Mouse (Mus musculus): ENCODE measurements around the gene Erc2.

The Erc2 gene

DNA sequence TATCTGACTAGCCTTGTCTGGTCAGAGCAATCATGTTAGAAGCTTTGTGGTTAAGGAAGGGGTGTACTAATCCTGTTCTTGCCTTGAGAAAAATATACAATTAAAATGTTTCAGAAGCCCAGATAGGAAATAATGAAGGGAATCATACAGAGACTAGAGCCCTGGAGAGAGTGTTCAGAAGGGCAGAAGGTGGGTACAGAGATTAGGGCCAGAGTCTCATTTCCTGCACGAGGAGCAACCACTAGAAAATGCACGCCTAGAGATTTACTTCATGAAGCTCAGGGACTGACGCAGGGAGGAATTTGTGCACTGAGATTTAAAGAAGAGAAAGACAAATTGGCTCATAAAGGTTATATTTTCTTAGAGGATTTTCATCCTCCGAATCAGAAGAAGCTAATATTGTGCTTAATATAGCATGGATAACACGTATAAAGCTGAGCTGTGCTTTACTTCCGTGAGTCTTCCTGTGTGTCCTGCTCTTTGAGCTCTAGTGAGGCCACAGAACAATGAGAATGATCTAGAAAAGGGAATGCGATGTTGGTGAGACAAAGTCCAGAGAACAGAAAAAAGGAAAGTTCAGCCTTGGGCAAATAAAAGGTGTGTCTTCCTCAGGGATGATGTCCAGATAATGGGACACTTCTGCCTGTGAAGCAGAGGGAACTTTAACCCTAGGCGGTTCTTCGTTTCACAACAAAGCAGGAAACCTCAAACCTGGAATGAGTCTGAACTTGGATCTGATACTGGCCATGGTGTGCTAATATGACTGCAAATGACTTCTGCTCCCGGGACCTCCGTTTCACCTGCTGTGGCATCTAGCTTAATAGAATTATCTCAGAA lies 45.0 kb downstream of the Erc2 start:
- no peak for DNase-seq (ENCODE audit: low spot score)

DNA sequence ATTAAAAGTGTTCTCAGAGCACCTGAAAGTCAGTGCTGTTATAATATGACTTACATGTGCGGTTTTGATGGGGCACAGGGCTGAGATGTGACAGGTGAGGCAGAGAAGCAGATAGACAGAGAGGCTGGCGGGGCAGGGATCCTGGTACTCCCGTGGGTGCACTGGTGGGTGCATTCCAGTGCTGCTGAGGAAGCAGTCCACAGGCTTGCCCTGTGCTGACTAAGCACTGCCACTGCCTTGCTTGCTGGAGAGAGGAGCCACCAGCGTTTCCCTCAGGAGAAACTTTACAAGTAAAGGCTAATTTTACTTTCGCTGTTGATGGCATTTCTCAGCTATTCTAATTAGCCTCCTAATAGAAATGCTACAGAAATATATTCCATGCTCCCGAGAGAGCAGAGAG lies 45.9 kb downstream of the Erc2 start:
- DNase-seq (ENCODE audit: low spot score) = no peak

DNA sequence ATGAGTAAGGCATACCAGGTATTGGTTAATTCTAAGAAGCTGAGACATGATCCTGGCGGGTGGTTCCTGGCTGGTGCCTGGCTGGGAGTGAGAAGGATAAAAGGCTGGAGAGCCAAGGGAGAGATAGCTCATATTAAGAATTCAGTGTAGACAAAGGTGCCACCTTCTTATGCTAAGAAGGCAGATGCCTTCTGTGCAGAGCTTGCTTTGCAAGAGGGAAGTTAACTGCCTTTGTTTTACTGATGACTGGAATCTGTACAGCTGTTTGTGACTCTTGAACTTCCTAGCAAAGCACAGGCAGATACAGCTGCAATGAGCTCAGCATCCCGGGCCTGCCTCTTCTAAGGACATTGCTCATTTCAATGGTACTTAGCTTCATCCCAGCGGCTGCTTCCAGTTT lies 47.7 kb downstream of the Erc2 start:
- DNase-seq (ENCODE audit: low spot score) = no peak

DNA sequence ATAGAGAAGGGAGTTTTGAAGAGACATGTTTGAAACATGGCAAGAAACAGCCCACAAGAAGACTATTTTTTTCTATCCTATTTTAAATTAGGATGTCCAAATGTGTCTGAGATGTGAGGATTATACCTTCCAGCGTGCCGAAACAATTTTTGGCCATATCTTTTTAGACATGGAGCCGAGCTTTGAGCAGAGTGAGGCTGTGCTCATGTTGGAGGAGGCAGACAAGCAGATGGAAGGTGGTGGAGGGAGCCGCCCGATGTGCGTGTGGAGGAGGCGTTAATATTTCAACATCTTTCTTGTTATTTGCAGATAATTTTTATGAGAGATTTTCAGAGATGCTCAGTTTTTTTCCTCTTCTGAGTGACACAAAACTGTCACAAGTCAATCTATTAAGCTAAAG lies 50.5 kb downstream of the Erc2 start:
- DNase-seq (ENCODE audit: low spot score) = no peak

DNA sequence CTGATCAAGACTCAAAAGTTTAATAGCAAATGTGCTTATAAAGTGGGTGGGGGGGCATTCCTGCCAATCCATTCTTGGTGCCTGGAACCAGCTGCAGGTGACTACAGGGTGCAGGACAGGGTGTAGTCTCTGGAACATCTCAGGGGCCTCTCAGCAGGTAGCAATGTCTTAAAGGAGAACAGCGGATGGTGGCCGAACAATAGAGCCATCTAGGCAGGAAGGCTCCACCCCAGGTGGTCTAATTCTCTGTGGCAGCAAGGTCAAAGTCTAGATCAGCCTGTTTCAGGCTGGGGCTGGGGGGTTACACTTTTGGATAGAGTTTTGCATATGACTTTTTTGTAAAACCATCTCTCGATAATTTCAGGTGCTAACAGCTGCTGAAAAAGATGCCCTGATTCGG lies 51.9 kb downstream of the Erc2 start:
- DNase-seq (ENCODE audit: low spot score) = no peak

DNA sequence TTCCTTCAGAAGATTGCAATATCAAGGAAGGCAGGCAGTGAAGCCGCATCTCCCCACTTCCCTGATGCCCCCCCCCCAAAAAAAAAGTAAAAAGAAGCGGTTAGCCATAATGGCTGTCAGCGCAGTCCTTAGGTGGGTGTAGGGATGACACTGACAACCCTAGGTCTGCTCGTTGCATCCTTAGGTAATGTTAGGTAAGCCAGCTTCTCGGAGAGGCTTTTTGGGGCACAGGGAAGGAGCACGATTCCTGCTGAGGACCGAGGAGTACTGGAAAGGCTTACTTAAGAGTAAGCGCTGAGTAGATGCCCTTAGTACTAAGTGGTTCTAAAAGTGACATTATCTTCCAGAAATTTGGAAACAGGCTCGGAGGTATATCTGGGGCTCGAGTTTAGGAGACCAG lies 52.3 kb downstream of the Erc2 start:
- no peak for DNase-seq (ENCODE audit: low spot score)

DNA sequence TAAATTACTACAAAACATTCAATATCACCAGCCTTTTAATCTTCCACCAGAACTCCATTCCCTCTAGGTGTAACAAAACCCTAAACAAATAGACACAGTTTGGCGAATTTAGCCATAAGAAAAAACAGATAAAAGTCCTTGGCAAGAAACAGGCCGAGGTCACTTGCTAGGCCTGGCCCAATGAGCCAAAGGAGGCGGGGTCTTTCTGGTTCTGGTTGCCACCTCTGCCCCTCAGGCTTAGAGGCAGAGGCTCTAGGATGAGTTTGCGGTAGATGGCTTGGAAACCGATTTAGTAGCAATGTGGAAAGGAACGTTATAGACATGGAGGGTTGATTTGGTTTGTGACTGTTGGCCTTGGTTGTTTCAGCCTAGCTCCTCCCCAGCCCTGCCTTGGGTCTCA lies 52.8 kb downstream of the Erc2 start:
- no peak for DNase-seq (ENCODE audit: low spot score)

DNA sequence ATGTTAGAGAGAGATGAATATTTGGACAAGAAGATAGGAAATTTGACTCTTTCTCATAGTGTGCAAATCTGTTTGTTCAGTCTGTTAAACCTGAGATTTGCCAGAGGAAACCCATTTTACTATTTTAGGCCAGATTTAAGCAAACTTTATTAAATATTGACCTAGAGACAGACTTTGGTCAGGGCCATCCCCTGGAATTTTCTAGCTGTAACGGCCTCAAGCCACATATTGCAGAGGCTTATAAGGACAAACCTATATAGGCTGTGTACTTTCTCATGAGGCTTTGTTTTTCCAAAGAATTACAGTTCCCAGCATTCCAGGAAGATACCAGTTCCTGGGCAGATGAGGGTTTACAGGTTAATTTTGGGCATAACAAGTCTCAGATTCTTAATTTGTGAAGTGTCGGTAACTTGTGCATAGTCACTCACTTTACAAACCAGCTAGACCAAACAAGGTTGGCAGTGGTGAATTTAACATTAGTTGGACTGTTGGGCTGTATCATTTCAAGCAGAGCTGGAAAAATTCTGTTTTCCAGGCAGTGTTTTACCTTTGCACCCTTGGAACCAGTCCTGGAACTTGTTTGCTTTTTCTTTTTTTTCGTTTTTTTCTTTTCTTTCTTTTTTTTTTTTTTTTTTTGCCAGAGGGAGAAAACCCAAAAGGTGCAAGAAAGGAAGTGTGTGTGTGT lies 60.3 kb downstream of the Erc2 start:
- no peak for DNase-seq (ENCODE audit: low spot score)

DNA sequence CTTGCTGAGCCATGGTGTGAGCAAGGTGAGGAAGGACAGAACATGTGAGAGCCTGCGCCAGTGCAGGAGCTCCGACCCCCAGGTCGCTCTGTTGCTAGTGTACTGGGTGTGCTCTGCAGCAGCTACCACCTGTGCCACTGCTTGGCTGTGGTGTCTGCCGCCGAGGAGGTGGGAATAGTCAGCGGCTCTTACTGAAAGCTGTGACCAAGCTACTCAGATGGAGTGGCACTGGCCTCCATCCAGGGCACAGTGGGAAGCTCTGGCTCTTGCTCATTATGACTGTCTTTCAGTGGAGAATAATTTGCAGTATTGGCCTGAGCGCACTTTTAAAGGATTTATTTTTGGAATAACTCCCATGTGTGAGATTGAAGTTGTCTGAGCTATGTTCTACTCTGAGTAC lies 73.6 kb downstream of the Erc2 start:
- no peak for DNase-seq (ENCODE audit: low spot score)

DNA sequence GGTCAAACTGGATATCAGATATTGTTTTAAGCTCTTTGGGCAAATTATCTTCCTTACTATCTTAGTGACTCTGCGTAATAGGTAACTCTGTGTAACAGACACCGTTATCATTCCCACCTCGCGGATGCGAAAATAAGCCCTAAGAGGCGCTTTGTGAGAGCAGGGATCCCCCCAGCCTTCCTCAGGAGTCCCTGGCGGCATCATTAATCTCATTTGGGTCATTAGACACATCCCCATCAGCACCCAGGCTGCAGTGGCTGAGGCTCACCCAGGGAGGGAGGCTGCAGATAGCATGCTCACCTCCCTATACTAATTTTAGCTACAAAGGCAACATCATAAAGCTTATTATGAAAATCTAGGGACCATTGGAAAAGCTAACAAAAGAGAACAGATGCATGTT lies 95.1 kb downstream of the Erc2 start:
- DNase-seq (ENCODE audit: low spot score) = no peak

DNA sequence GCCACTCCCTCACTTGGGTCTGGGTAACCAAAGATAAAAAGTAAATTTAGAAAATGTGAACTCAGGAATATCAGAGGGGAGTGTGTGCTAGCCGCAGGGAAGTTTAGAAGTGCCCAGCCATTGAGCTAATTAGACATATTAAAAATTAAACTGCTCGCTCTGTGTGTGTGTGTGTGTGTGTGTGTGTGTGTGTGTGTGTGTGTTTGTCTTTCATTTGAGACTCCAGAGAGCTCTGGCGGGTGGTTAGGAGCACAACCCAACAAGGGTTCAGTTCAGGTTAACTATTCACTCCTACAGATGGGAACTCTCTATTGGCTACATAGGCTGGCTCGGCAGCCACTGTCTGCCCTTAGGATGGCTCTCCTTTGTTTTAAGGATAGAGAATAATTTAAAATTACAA lies 97.4 kb downstream of the Erc2 start:
- DNase-seq (ENCODE audit: low spot score) = no peak

DNA sequence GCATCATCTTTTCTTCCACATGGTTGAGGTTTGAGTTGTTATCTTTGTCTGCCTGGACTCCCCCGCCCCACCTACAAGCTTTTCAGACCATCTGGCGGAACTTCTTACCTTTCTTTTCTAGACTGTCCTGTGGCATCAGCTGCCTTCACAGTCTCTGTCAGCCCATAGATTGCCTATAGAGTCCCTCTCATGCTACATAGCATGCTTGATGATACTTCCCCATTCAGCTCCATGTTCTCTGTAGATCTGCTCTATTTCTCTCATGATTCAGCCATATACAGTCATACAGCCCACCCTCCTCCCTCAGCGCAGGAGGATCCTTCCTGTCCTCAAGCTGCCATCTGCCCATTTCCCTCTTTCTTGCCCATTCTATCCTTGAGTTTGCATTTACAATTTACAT lies 98.7 kb downstream of the Erc2 start:
- DNase-seq (ENCODE audit: low spot score) = no peak

DNA sequence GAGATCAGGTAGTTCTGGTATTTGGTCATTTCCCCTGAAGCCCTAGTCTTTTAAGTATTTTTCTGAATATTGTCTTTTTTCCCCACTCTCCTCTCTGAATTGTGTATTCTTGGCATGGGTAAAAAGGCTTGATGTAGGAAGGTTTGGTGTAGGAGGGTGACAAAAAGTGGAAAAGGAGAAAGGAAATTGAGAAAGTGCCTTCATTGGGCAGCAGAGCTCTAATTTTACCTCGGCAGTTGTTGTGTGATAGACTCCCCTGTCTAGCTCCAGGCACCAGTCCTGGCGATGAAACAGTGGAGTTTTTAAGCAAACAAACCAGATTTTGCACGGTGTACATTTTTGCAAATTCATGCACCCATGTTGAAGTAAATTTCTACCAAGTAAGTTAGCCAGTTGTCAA lies 99.5 kb downstream of the Erc2 start:
- DNase-seq (ENCODE audit: low spot score) = no peak

DNA sequence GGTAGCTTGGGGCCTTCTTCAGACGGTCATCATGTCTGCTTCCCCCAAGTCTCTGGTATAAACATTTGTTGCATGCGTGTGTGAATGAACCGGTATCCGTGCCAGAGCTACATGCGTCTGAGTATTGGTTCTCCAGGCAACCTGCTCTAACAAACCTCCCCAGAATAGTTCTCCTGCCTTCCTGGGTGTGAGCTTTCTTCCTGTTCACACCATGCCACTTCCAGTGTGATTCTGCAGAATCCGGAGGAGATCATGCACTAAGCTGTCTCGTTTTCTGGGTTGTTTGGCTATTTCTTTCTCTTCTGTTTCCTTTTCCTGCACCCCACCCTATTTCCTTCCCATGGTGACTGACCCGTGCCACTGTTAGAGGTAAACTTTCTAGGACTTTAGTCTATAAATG lies 105.3 kb downstream of the Erc2 start:
- no peak for DNase-seq (ENCODE audit: low spot score)

DNA sequence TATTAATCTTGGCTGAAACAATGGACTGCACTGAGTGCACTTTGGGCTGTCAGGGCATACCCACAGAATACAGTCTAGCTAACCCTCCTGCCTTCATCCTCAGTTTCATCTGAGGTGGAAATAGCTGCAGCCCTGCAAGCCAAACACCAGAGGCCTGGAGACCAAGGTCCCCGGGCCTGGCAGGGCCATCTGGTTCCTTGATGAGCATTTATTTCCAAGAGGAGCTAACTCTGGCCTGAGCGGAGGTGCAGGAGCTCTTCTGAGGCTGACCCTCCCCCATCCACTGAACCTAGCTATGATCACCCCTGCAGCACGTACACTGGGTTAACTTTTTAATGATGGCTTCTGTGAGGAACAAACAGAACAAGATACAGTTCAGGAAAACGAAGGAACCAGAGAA lies 108.9 kb downstream of the Erc2 start:
- DNase-seq (ENCODE audit: low spot score) = peak; percentile 37

DNA sequence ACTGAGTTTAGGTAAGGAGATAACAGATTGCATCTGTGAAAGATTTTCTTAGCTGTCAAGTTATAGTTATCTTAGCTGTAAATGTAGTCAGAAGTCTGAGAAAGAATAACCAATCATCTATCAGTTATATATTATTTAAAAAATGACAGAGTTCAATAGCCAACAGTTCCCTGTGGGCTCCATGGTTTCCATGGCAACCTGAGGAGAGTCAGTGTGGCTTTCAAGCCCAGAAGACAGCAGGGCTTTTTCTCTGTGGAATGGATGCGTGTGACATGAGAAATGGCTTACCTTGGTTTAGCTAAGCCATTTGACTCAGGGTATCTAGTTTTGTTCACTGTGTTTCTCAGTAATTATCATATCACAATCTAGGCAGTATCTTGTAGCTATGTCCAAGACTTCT lies 117.2 kb downstream of the Erc2 start:
- DNase-seq (ENCODE audit: low spot score) = peak; percentile 54

DNA sequence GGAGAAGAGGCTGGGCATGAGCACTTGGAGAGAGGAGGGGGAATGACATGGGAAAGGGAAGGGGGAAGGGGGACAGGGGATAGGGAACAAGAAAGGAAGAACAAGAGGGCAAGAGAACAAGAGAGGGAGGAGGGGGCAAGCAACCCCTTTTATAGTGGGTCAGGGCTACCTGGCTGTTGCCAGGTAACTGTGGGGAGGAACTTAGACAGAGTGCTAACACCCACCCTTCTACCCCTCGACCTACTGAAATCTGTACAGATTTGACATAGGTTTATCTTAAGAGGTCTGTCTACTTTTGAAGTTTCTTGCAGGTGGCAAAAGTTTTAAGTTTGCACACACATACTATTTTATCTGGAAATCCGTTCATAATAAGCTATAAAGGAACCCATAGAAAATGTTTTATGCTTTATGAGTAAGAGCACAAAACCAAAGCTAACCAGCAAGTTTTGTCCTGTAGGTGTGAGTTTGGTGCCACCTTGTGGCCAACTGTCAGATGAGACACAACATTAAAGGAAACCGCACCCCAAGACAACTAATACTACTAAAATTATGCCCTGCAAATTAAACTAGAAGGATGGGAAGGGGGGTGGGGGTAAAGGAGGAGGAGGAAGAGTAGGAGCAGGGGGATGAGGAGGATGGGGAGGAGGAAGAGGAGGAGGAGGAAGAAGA lies 119.2 kb downstream of the Erc2 start:
- DNase-seq (ENCODE audit: low spot score) = peak; percentile 86

DNA sequence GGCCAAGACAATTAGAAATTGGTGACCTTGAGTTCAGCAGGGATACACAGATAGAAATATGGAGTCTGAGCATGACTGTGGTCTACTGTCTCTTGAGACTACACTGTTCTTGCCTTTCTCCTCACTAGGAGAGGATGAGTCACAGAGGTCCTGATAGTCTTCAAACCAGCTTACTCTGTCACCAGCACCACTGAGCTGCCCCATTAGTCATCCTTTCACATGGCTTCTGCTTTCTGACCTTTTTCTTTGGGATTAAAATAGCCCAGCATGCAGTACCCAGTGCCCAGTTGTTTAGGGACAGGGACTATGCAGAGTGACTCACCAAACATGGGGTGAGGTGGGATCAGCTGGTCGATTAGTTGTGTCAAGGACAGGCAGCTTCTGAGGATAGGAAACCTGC lies 132.1 kb downstream of the Erc2 start:
- no peak for DNase-seq (ENCODE audit: low spot score)

DNA sequence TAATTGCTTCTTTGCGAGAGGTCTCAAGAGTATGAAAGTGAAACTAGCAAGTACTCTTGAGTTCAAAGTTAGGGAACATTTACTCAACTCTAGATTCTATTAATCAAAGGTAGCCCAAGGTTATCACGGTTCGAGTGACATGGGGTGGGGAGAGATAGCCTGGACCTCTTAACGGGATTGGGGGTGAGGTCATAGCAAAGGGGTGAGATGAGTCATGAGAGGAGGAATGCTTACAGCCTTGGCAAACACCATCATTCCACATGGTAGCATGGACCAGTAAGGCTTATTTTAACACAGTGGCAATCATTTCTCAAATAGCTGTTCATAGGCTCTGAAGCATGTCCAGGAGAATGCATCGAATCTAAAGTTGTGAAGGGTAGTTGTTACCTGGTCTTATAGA lies 134.7 kb downstream of the Erc2 start:
- DNase-seq (ENCODE audit: low spot score) = no peak

DNA sequence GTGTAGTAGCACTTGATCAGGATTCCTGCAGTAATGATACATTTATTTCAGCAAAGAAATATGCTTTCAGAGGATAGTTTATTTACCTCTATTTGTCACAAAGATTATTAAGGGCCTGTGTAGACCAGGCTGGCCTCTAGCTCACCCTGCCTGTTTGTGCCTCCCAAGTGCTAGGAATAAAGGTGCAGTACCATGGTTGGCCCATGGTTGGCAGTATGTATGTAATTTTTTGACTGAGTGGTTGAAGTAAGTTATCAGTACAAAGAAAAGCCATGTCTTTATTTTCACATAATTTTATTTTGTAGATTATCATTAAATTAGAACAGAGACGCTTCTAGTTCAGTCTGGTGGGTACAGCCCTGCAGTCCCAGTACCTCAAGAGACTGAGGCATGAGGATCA lies 136.0 kb downstream of the Erc2 start:
- DNase-seq (ENCODE audit: low spot score) = peak; percentile 27

DNA sequence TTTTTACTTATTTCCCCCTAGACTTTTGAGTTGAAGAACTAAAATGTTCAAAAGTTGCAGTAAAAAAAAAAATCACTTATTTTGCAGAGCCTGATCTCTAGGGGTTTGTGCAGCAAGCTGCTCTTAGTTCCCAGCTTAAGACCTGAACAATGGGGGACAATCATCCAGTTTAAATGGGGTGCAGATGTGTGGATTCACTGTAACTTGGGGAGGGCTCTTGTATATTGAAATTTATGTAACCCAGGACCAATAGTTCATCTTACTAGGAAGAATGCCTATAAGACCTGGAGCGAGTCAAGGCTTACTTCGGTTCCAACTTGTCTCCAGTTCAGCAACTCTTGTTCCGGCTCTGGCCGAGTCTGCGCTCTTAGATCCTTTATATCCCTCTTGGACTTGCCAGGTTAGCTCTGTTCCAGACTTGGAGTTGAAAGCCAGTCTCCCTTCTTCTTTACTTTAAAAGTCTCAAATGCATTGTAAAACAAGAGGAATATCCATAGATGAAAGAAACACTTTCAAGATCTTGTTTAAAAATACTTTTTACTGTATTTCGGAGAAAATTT lies 136.9 kb downstream of the Erc2 start:
- no peak for DNase-seq (ENCODE audit: low spot score)

DNA sequence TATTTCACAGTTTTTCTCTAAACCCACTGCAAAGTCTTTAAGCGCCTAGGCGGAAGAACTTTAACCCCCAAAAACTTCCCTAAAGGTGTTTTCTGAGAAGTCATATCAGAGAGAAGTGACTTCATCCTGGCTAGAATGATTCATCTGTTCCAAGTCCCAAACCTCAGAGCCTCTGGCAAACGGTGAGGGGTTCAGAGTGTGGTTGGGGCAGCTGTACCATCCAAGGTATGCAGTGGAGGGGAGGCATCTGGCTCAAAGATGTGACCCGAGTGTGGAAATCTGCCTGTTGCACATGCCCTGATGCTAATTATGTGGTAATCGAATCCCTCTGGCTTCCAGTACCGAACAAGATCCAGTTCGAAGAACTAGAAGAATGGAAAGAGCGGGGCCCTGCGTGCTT lies 137.8 kb downstream of the Erc2 start:
- no peak for DNase-seq (ENCODE audit: low spot score)

DNA sequence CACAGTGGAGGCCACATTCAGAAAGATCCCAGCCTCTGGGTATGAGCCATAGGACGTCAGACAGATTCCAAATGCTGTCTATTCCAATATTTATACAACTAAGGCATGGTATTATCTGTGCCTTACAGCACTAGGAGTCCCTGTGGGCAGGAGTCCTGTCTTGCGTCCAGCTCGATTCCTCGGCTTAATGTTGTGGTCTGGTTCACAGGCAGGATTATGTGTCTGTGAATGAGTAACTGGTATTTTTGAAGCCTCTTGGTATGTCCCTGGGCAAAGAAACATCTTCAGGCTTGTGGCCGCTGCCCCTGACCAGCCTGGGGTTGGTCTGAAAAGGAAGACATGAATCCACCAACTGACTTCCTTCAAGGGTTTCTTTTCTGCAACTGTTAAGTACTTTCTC lies 153.1 kb downstream of the Erc2 start:
- DNase-seq (ENCODE audit: low spot score) = no peak

Data from retina, embryonic 14.5 days (tissue).